Mouse (Mus musculus) lung, embryonic 16.5 days (tissue): ENCODE measurements around the gene Elof1. TPM values are rescaled to one million over a fixed set of nuclear protein-coding genes. Genes with fewer than 3 reads are reported as not detected.
A peak's percentile ranks its signal among the peaks of the same experiment; 100 is the strongest.

Experiments
- ATAC-seq: fragments of 200-750 bp; cut with Nextera tagmentation; 2 replicates; pipeline ENCODE4 v1.8.0; 2017; ENCODE audit warnings: low read depth, mild to moderate bottlenecking, moderate library complexity
- H3K27ac ChIP-seq: fragments of 300-500 bp; sonication (generic); 2 replicates; pipeline ENCODE4 v1.5.1; 2014; ENCODE audit warnings: mild to moderate bottlenecking, control low read depth, low read length
- H3K27me3 ChIP-seq: fragments of 300-500 bp; sonication (generic); 2 replicates; pipeline ENCODE4 v1.6.1; 2014; ENCODE audit warnings: low read depth, low read length, mixed read lengths; ENCODE audit not compliant: control insufficient read depth, insufficient read depth
- H3K36me3 ChIP-seq: fragments of 300-500 bp; sonication (generic); 2 replicates; pipeline ENCODE4 v1.6.1; 2014; ENCODE audit warnings: low read length; ENCODE audit not compliant: control insufficient read depth, insufficient read depth
- H3K4me1 ChIP-seq: fragments of 300-500 bp; sonication (generic); replicated peaks from 2 replicates; pipeline ENCODE4 v1.6.1; 2014; ENCODE audit warnings: low read length, mixed read lengths; ENCODE audit not compliant: control insufficient read depth, insufficient read depth
- H3K4me2 ChIP-seq: fragments of 300-500 bp; sonication (generic); 2 replicates; pipeline ENCODE4 v1.6.1; 2014; ENCODE audit warnings: low read depth, low read length, control low read depth
- H3K4me3 ChIP-seq: fragments of 300-500 bp; sonication (generic); 2 replicates; pipeline ENCODE4 v1.5.1; 2014; ENCODE audit warnings: mild to moderate bottlenecking, low read length, control low read depth
- H3K9ac ChIP-seq: fragments of 300-500 bp; sonication (generic); 2 replicates; pipeline ENCODE4 v1.6.1; 2014; ENCODE audit warnings: low read length, control low read depth
- H3K9me3 ChIP-seq: fragments of 300-500 bp; sonication (generic); 2 replicates; pipeline ENCODE4 v1.6.1; 2016; ENCODE audit warnings: low read length; ENCODE audit not compliant: control insufficient read depth
- WGBS: fragments of 180-500 bp; shearing (Covaris S2); extraction: QIAGEN DNeasy Blood & Tissue Kit; methylation state at CpG from one replicate; pipeline ENCODE4 v1.1.7; 2014; 5-methylcytosine and 5-hydroxymethylcytosine counted together
- polyA plus RNA-seq: library from polyadenylated mRNA; unstranded; fragments of >200 nt; fragmentation: Nextera tagmentation; extraction: Ambion mirVana; gene quantifications from 2 replicates; pipeline ENCODE4 v1.2.1, GENCODE M21; 2015

Gene Elof1
- 197 and 231 TPM in 2 replicates for polyA plus RNA-seq

GRCm38 (mm10) chr9:22116740-22117426 is at the start of gene Elof1:
Gene Elof1 (minus strand): TSS chr9:22117172.
- Histone ChIP-seq H3K9ac (peak within 1 kb of the TSS; percentile 95), H3K4me3 (peak within 1 kb of the TSS; percentile 87), H3K4me2 (peak within 1 kb of the TSS; percentile 97), H3K27me3 (no peaks in the 10 kb centered on the region), H3K36me3 (peaks cover 13% of the 10 kb centered on the region), H3K9me3 (no peaks in the 10 kb centered on the region), H3K27ac (peak within 1 kb of the TSS; percentile 46), H3K4me1 (peaks cover 12% of the 10 kb centered on the region)
- ATAC-seq, result peak; percentile 97
- WGBS, result under 1% methylated on average over 52 of the region's 52 CpGs

- Histone ChIP-seq H3K4me2 (no peak overlapping the region), H3K27ac (no peak overlapping the region), H3K36me3 (no peaks in the 10 kb centered on the region), H3K27me3 (no peaks in the 10 kb centered on the region), H3K4me1 (0 out of 2 replicates have a peak, but pooled peaks cover 2% of the 10 kb centered on the region), H3K9ac (no peak overlapping the region), H3K9me3 (peaks cover 4% of the 10 kb centered on the region; the same call in 1 of the 2 replicates), H3K4me3 (no peak overlapping the region)
- ATAC-seq, result no peak
- WGBS, result 83% methylated on average over 10 of the region's 10 CpGs
Observed at GRCm38 (mm10) chr9:22166686-22167085, 49.7 kb upstream of the Elof1 start.

GRCm38 (mm10) chr9:22165964-22166363 is 49.0 kb upstream of the Elof1 start:
- Histone ChIP-seq H3K4me1 (0 out of 2 replicates have a peak, but pooled peaks cover 2% of the 10 kb centered on the region), H3K27ac (no peak overlapping the region), H3K36me3 (no peaks in the 10 kb centered on the region), H3K9me3 (peaks cover 4% of the 10 kb centered on the region; the same call in 1 of the 2 replicates), H3K4me2 (no peak overlapping the region), H3K27me3 (no peaks in the 10 kb centered on the region), H3K4me3 (no peak overlapping the region), H3K9ac (no peak overlapping the region)
- 47% methylated on average over 6 of the region's 6 CpGs for WGBS
- no peak for ATAC-seq

- H3K36me3 ChIP-seq, result no peaks in the 10 kb centered on the region
- ATAC-seq, result peak; percentile 77
- peaks cover 4% of the 10 kb centered on the region; the same call in 1 of the 2 replicates for H3K9me3 ChIP-seq
- H3K4me2 ChIP-seq, result peak overlapping the region; percentile 99
- peak overlapping the region; percentile 68 for H3K4me3 ChIP-seq
- no peaks in the 10 kb centered on the region for H3K27me3 ChIP-seq
- WGBS, result 1% methylated on average over 51 of the region's 54 CpGs
- peak overlapping the region; percentile 80 for H3K9ac ChIP-seq
- H3K4me1 ChIP-seq, result 0 out of 2 replicates have a peak, but pooled peaks cover 2% of the 10 kb centered on the region
- H3K27ac ChIP-seq, result no peak overlapping the region; the same call in 1 of the 2 replicates
Observed at GRCm38 (mm10) chr9:22164711-22165668, 48.0 kb upstream of the Elof1 start.

- Histone ChIP-seq H3K9me3 (peaks cover 4% of the 10 kb centered on the region; the same call in 1 of the 2 replicates), H3K4me1 (peaks cover 2% of the 10 kb centered on the region; the same call in 1 of the 2 replicates), H3K4me2 (no peak overlapping the region), H3K27me3 (no peaks in the 10 kb centered on the region), H3K27ac (no peak overlapping the region), H3K36me3 (peaks cover 2% of the 10 kb centered on the region; the same call in 1 of the 2 replicates), H3K4me3 (no peak overlapping the region), H3K9ac (no peak overlapping the region)
- ATAC-seq, result no peak
- 83% methylated on average over 7 of the region's 7 CpGs for WGBS
Observed at GRCm38 (mm10) chr9:22162912-22163311, 45.9 kb upstream of the Elof1 start.

- 72% methylated on average over 9 of the region's 9 CpGs for WGBS
- ATAC-seq, result no peak
Observed at GRCm38 (mm10) chr9:22162305-22162704, 45.3 kb upstream of the Elof1 start.

GRCm38 (mm10) chr9:22161299-22161698 is 44.3 kb upstream of the Elof1 start:
- Histone ChIP-seq H3K4me1 (peaks cover 9% of the 10 kb centered on the region), H3K36me3 (peaks cover 2% of the 10 kb centered on the region; the same call in 1 of the 2 replicates), H3K9ac (no peak overlapping the region), H3K4me3 (no peak overlapping the region), H3K27ac (no peak overlapping the region), H3K27me3 (no peaks in the 10 kb centered on the region), H3K9me3 (no peaks in the 10 kb centered on the region), H3K4me2 (no peak overlapping the region)
- 25% methylated on average over 6 of the region's 6 CpGs for WGBS
- no peak for ATAC-seq

More at GRCm38 (mm10) chr9:22162305-22162704, 45.3 kb upstream of the Elof1 start:
- no peak overlapping the region for H3K27ac ChIP-seq
- H3K36me3 ChIP-seq, result peaks cover 2% of the 10 kb centered on the region; the same call in 1 of the 2 replicates
- no peak overlapping the region for H3K9ac ChIP-seq
- peaks cover 6% of the 10 kb centered on the region for H3K4me1 ChIP-seq
- peaks cover 4% of the 10 kb centered on the region; the same call in 1 of the 2 replicates for H3K9me3 ChIP-seq
- no peaks in the 10 kb centered on the region for H3K27me3 ChIP-seq
- no peak overlapping the region for H3K4me2 ChIP-seq
- H3K4me3 ChIP-seq, result no peak overlapping the region

- 58% methylated on average over 34 of the region's 34 CpGs for WGBS
Observed at GRCm38 (mm10) chr9:22157516-22158265, 40.7 kb upstream of the Elof1 start.

More at GRCm38 (mm10) chr9:22157516-22158265, 40.7 kb upstream of the Elof1 start:
- H3K4me3 ChIP-seq, result peak overlapping the region; percentile 77
- H3K27ac ChIP-seq, result no peak overlapping the region
- H3K27me3 ChIP-seq, result no peaks in the 10 kb centered on the region
- H3K9me3 ChIP-seq, result no peaks in the 10 kb centered on the region
- peaks cover 2% of the 10 kb centered on the region; the same call in 1 of the 2 replicates for H3K36me3 ChIP-seq
- H3K9ac ChIP-seq, result peak overlapping the region; percentile 90
- ATAC-seq, result no peak
- peak overlapping the region; percentile 89 for H3K4me2 ChIP-seq
- H3K4me1 ChIP-seq, result peaks cover 14% of the 10 kb centered on the region
